10 mouse cellular contexts compared by ENCODE assay signal in the genomic region with DNA sequence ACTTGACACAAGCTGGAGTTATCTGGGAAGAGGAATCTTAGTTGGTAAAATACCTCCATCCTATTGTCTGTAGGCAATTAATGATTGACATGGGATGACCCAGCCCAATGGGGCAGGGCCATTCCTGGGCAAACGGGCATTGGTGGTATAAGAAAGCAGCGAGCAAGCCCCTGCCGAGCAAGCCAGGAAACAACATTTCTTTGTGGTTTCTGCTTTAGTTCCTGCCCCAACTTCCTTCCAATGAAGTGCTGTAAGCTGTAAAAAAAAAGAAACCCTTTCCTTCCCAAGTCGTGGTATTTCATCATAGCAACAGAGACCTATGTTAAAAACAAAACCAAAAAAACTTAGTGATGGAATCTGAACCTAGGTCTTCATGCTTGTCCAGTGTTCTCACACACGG. TPM values are rescaled to one million over a fixed set of nuclear protein-coding genes. Genes with fewer than 3 reads are reported as not detected.
A peak's percentile ranks its signal among the peaks of the same experiment; 100 is the strongest.
DNase-seq lines count a peak whose midpoint lies in the region; ATAC-seq lines count a peak whose summit lies in the region.
"Had no signal": no experiment of that assay in that cellular context is flagged by ENCODE, and none has a peak within 500 bp of the region (broad histone marks: within the 10 kb centered on the region; RNA-seq: fewer than 3 reads in every experiment).

No protein-coding gene starts in this region.

- peak; percentile 81 for ATAC-seq in activated CD4-positive, CD25-positive, alpha-beta regulatory T cell, adult 4 months
- ATAC-seq in liver, embryonic 13.5 days (ENCODE audit: low read depth), result 0 out of 2 replicates have a peak, but pooled peaks have one; percentile 25

- 11% methylated on average over 5 of the region's 5 CpGs for WGBS in liver, embryonic 13.5 days (ENCODE audit: insufficient replicate concordance)
- WGBS in hindbrain, embryonic 10.5 days, result 63% methylated on average over 5 of the region's 5 CpGs

- no peaks in the 10 kb centered on the region for H3K27me3 ChIP-seq in liver, embryonic 13.5 days
- 0 out of 2 replicates have a peak, but pooled peaks cover 7% of the 10 kb centered on the region for H3K27me3 ChIP-seq in hindbrain, embryonic 10.5 days (ENCODE audit: insufficient read depth, poor library complexity, severe bottlenecking)

- peaks cover 24% of the 10 kb centered on the region for H3K4me1 ChIP-seq in liver, embryonic 13.5 days (replicated peaks)
- peaks cover 20% of the 10 kb centered on the region for H3K4me1 ChIP-seq in hindbrain, embryonic 10.5 days (replicated peaks)

- H3K9me3 ChIP-seq in liver, embryonic 13.5 days (replicated peaks), result no peaks in the 10 kb centered on the region
- no peaks in the 10 kb centered on the region for H3K9me3 ChIP-seq in hindbrain, embryonic 10.5 days
- H3K9me3 ChIP-seq: G1E had no signal

- H3K9ac ChIP-seq in liver, embryonic 13.5 days, result no peak overlapping the region

- no peaks in the 10 kb centered on the region for H3K36me3 ChIP-seq in liver, embryonic 13.5 days
- no peaks in the 10 kb centered on the region for H3K36me3 ChIP-seq in hindbrain, embryonic 10.5 days
- H3K36me3 ChIP-seq: G1E had no signal

- peak overlapping the region; percentile 51 for H3K4me2 ChIP-seq in liver, embryonic 13.5 days

- DNase-seq in CD4-positive, CD25-positive, alpha-beta regulatory T cell, adult 2 months (ENCODE audit: low read depth, low spot score), result peak; percentile 60
- DNase-seq in liver, embryonic 13.5 days, result no peak
- peak; percentile 30 to 53 for DNase-seq in natural killer cell, adult 2 months (ENCODE audit: low spot score in 2 of 2)
- no peak for DNase-seq in urinary bladder, postnatal 25 days (ENCODE audit: low spot score)
- DNase-seq in hindbrain, embryonic 10.5 days (ENCODE audit: low spot score), result no peak
- DNase-seq in layer of hippocampus, postnatal 14 days (ENCODE audit: low spot score in 2 of 2), result no peak
- DNase-seq in ovary, adult 18-20 months (ENCODE audit: low spot score), result no peak
- DNase-seq: heart, postnatal 4 days had no signal

- no peak overlapping the region for H3K27ac ChIP-seq in liver, embryonic 13.5 days
- no peak overlapping the region for H3K27ac ChIP-seq in hindbrain, embryonic 10.5 days

- no peak overlapping the region for H3K4me3 ChIP-seq in liver, embryonic 13.5 days (replicated peaks)
- H3K4me3 ChIP-seq in hindbrain, embryonic 10.5 days, result no peak overlapping the region

RNA-seq across cellular contexts. Expression of gene Fchsd2, which starts 32.2 kb away (rescaled TPM):
- polyA plus RNA-seq in activated CD4-positive, CD25-positive, alpha-beta regulatory T cell, adult 4 months (2017; shearing (Covaris generic)), result 10 to 100 TPM; 31.3 to 40.6 TPM
- polyA plus RNA-seq in liver, embryonic 13.5 days (2015; fragmentation: Nextera tagmentation; extraction: Ambion mirVana), result 4.2 and 6.8 TPM in 2 replicates
- 18.5 and 20.9 TPM in 2 replicates for polyA plus RNA-seq in hindbrain, embryonic 10.5 days (2016; fragmentation: Nextera tagmentation; extraction: Ambion mirVana)
- total RNA-seq in layer of hippocampus, postnatal 14 days (2021), result 10 to 100 TPM; 50.1 to 56.6 TPM

RNA-seq across cellular contexts. Expression of gene P2ry2, which starts 47.8 kb away (rescaled TPM):
- under 1 TPM in 1 of 2 experiments, not detected in 1; 0.23 TPM for polyA plus RNA-seq in activated CD4-positive, CD25-positive, alpha-beta regulatory T cell, adult 4 months (2017; shearing (Covaris generic))
- 0.76 TPM in 2 replicates for polyA plus RNA-seq in liver, embryonic 13.5 days (2015; fragmentation: Nextera tagmentation; extraction: Ambion mirVana)
- 0.86 and 0.89 TPM in 2 replicates for polyA plus RNA-seq in hindbrain, embryonic 10.5 days (2016; fragmentation: Nextera tagmentation; extraction: Ambion mirVana)
- total RNA-seq in layer of hippocampus, postnatal 14 days (2021), result 1 to 10 TPM; 1.4 to 2.2 TPM
- polyA plus RNA-seq: G1E had no signal

Comparison
In these comparisons a context has a peak if more than half of its experiments do, and no peak if none do; other contexts are left out.
1. DNase-seq: peak in CD4-positive, CD25-positive, alpha-beta regulatory T cell, adult 2 months (single experiment) and natural killer cell, adult 2 months (2 of 2); none in liver, embryonic 13.5 days (single experiment), urinary bladder, postnatal 25 days (single experiment), hindbrain, embryonic 10.5 days (single experiment), layer of hippocampus, postnatal 14 days (0 of 2) and ovary, adult 18-20 months (single experiment).